Mouse (Mus musculus) brain, embryonic 14.5 days (tissue): ENCODE data around the gene 1700019D03Rik.

Experiments
- CTCF ChIP-seq: fragments of 200-500 bp; IDR thresholded peaks from 2 replicates; pipeline ENCODE4 v1.5.1; 2012; ENCODE audit warnings: inconsistent platforms, mild to moderate bottlenecking, moderate library complexity, borderline replicate concordance; ENCODE audit not compliant: insufficient read depth, insufficient read length; ENCODE audit errors: extremely low read depth
- POLR2A ChIP-seq: fragments of 200-500 bp; IDR thresholded peaks from 2 replicates; pipeline ENCODE4 v1.6.1; 2012; ENCODE audit warnings: mild to moderate bottlenecking, inconsistent platforms, borderline replicate concordance; ENCODE audit not compliant: poor library complexity, insufficient read depth, insufficient read length, severe bottlenecking; ENCODE audit errors: extremely low read depth

DNA sequence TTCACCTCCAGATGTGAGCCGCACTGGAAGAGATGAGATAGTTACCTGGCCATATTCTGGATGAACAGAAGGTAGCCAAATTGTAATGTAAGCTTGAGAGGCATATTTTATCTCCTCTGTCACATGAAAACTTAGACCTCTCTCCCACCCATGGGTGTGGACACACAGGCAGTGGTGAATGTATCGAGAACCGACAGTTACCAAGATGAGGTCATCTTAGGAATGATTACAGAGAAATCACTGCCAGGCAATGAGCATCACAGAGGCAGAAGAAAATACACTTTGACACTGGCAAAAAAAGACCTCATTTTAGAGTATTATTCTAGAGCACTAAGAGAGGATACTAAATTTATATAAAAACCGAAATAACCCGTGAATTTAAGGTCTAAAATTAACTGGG is 46.8 kb downstream of the 1700019D03Rik start:
- TF ChIP-seq CTCF (no peak), POLR2A (no peak)
